Mouse (Mus musculus): ENCODE results near the gene Pacsin2. TPM values are rescaled to one million over a fixed set of nuclear protein-coding genes. Genes with fewer than 3 reads are reported as not detected.
"Not testable (repeated sequence)": the region's sequence is repeated elsewhere in the genome, so short reads cannot be mapped to it uniquely, and the experiment has no call there.

The Pacsin2 gene
- 103 and 108 TPM in 2 replicates for polyA plus RNA-seq (2012; rRNA removed)

GRCm38 (mm10) chr15:83464083-83464904 lies at the start of gene Pacsin2:
TSS of gene Pacsin2 (minus strand) at chr15:83464606.
- H3K4me1 ChIP-seq (ENCODE audit: control insufficient read depth, insufficient read depth, low read length), result peaks cover 8% of the 10 kb centered on the region
- H3K36me3 ChIP-seq (ENCODE audit: control insufficient read depth, insufficient read depth, low read length), result no peaks in the 10 kb centered on the region; the same call in 1 of the 2 replicates
- peak within 1 kb of the TSS; percentile 89 for H3K27ac ChIP-seq (ENCODE audit: control insufficient read depth, insufficient read depth, low read depth, low read length)
- no peak for TF ChIP-seq CTCF (IDR thresholded peaks at IDR 0.05; ENCODE audit: control insufficient read depth, insufficient read depth, insufficient replicate concordance, low read depth, low read length)
- peak; percentile 61 for TF ChIP-seq POLR2A (IDR thresholded peaks at IDR 0.05; ENCODE audit: control insufficient read depth, low read depth, low read length)
- H3K4me3 ChIP-seq (ENCODE audit: control insufficient read depth, low read depth, low read length), result peak within 1 kb of the TSS; percentile 92
- no peaks in the 10 kb centered on the region for H3K27me3 ChIP-seq (ENCODE audit: control insufficient read depth, insufficient read depth, low read length)

GRCm38 (mm10) chr15:83512489-83513281 lies 48.3 kb upstream of the Pacsin2 start:
- no peak for TF ChIP-seq POLR2A (IDR thresholded peaks at IDR 0.05; ENCODE audit: control insufficient read depth, low read depth, low read length)
- TF ChIP-seq CTCF (IDR thresholded peaks at IDR 0.05; ENCODE audit: control insufficient read depth, insufficient read depth, insufficient replicate concordance, low read depth, low read length), result no peak
- H3K36me3 ChIP-seq (ENCODE audit: control insufficient read depth, insufficient read depth, low read length), result no peaks in the 10 kb centered on the region
- H3K4me3 ChIP-seq (ENCODE audit: control insufficient read depth, low read depth, low read length), result no peak overlapping the region
- H3K4me1 ChIP-seq (ENCODE audit: control insufficient read depth, insufficient read depth, low read length), result peaks cover 10% of the 10 kb centered on the region
- no peaks in the 10 kb centered on the region for H3K27me3 ChIP-seq (ENCODE audit: control insufficient read depth, insufficient read depth, low read length)
- no peak overlapping the region for H3K27ac ChIP-seq (ENCODE audit: control insufficient read depth, insufficient read depth, low read depth, low read length)

- TF ChIP-seq POLR2A (IDR thresholded peaks at IDR 0.05; ENCODE audit: control insufficient read depth, low read depth, low read length) (peak; percentile 79), CTCF (IDR thresholded peaks at IDR 0.05; ENCODE audit: control insufficient read depth, insufficient read depth, insufficient replicate concordance, low read depth, low read length) (no peak)
Observed at GRCm38 (mm10) chr15:83510805-83511405, 46.5 kb upstream of the Pacsin2 start, which contains the start of gene Ttll1. TSS of gene Ttll1 (minus strand) at chr15:83510893.

GRCm38 (mm10) chr15:83509950-83510804 lies 45.8 kb upstream of the Pacsin2 start:
- Histone ChIP-seq H3K27me3 (ENCODE audit: control insufficient read depth, insufficient read depth, low read length) (no peaks in the 10 kb centered on the region), H3K4me3 (ENCODE audit: control insufficient read depth, low read depth, low read length) (peak overlapping the region; percentile 90), H3K27ac (ENCODE audit: control insufficient read depth, insufficient read depth, low read depth, low read length) (peak overlapping the region; percentile 69; the same call in 1 of the 2 replicates), H3K36me3 (ENCODE audit: control insufficient read depth, insufficient read depth, low read length) (no peaks in the 10 kb centered on the region), H3K4me1 (ENCODE audit: control insufficient read depth, insufficient read depth, low read length) (peaks cover 10% of the 10 kb centered on the region)
- TF ChIP-seq POLR2A (IDR thresholded peaks at IDR 0.05; ENCODE audit: control insufficient read depth, low read depth, low read length) (no peak), CTCF (IDR thresholded peaks at IDR 0.05; ENCODE audit: control insufficient read depth, insufficient read depth, insufficient replicate concordance, low read depth, low read length) (peak; percentile 26; the same call in 1 of the 2 replicates)

More at GRCm38 (mm10) chr15:83510805-83511405, 46.5 kb upstream of the Pacsin2 start, which contains the start of gene Ttll1:
- Histone ChIP-seq H3K27ac (ENCODE audit: control insufficient read depth, insufficient read depth, low read depth, low read length) (peak within 1 kb of the TSS; percentile 69), H3K4me1 (ENCODE audit: control insufficient read depth, insufficient read depth, low read length) (peaks cover 10% of the 10 kb centered on the region), H3K36me3 (ENCODE audit: control insufficient read depth, insufficient read depth, low read length) (no peaks in the 10 kb centered on the region), H3K27me3 (ENCODE audit: control insufficient read depth, insufficient read depth, low read length) (no peaks in the 10 kb centered on the region), H3K4me3 (ENCODE audit: control insufficient read depth, low read depth, low read length) (peak within 1 kb of the TSS; percentile 90)

GRCm38 (mm10) chr15:83501483-83501882 lies 37.1 kb upstream of the Pacsin2 start:
- not testable (repeated sequence) for H3K27ac ChIP-seq (ENCODE audit: control insufficient read depth, insufficient read depth, low read depth, low read length); H3K27me3 ChIP-seq (ENCODE audit: control insufficient read depth, insufficient read depth, low read length); H3K4me3 ChIP-seq (ENCODE audit: control insufficient read depth, low read depth, low read length); H3K36me3 ChIP-seq (ENCODE audit: control insufficient read depth, insufficient read depth, low read length); H3K4me1 ChIP-seq (ENCODE audit: control insufficient read depth, insufficient read depth, low read length)

- H3K4me1 ChIP-seq (ENCODE audit: control insufficient read depth, insufficient read depth, low read length), result peaks cover 12% of the 10 kb centered on the region
- TF ChIP-seq CTCF (IDR thresholded peaks at IDR 0.05; ENCODE audit: control insufficient read depth, insufficient read depth, insufficient replicate concordance, low read depth, low read length), result peak; percentile 69; the same call in 1 of the 2 replicates
- no peak for TF ChIP-seq POLR2A (IDR thresholded peaks at IDR 0.05; ENCODE audit: control insufficient read depth, low read depth, low read length)
- no peaks in the 10 kb centered on the region; the same call in 1 of the 2 replicates for H3K36me3 ChIP-seq (ENCODE audit: control insufficient read depth, insufficient read depth, low read length)
- no peak overlapping the region for H3K4me3 ChIP-seq (ENCODE audit: control insufficient read depth, low read depth, low read length)
- no peaks in the 10 kb centered on the region for H3K27me3 ChIP-seq (ENCODE audit: control insufficient read depth, insufficient read depth, low read length)
- H3K27ac ChIP-seq (ENCODE audit: control insufficient read depth, insufficient read depth, low read depth, low read length), result no peak overlapping the region
Observed at GRCm38 (mm10) chr15:83500352-83500751, 35.9 kb upstream of the Pacsin2 start.
